Mouse (Mus musculus) ES-E14 (cell line): ENCODE measurements around the gene Gm42791. TPM values are rescaled to one million over a fixed set of nuclear protein-coding genes. Genes with fewer than 3 reads are reported as not detected.

Experiments used
- DNase-seq: peaks from one replicate; pipeline ENCODE4 v3.0.0-alpha.2; 2013; ENCODE audit warnings: low read depth, low spot score
- H3K27ac ChIP-seq: 2 replicates; pipeline ENCODE4 v1.5.1; 2012; ENCODE audit warnings: low read depth, mild to moderate bottlenecking, low read length, moderate library complexity, mixed read lengths; ENCODE audit not compliant: poor library complexity, insufficient read depth, severe bottlenecking
- H3K36me3 ChIP-seq: 2 replicates; pipeline ENCODE4 v1.6.1; 2012; ENCODE audit warnings: mild to moderate bottlenecking, low read length, moderate library complexity, mixed read lengths; ENCODE audit not compliant: control insufficient read depth, poor library complexity, insufficient read depth, severe bottlenecking
- H3K4me1 ChIP-seq, 2 experiments: fragments of 150-350 bp in 1 of 2; sonication (generic) in 1 of 2; 2 replicates each; pipeline ENCODE4 v1.6.1; 2012; ENCODE audit warnings: low read length in 2 of 2, mild to moderate bottlenecking in 1 of 2, mixed read lengths in 1 of 2; ENCODE audit not compliant: control insufficient read depth in 2 of 2, insufficient read depth in 2 of 2, poor library complexity in 1 of 2
- H3K4me3 ChIP-seq, 2 experiments: fragments of 150-350 bp in 1 of 2; sonication (generic) in 1 of 2; 2 replicates each; pipeline ENCODE4 v1.5.1; 2012; ENCODE audit warnings: low read length in 2 of 2, low read depth in 1 of 2, mild to moderate bottlenecking in 1 of 2, mixed read lengths in 1 of 2; ENCODE audit not compliant: insufficient read depth in 1 of 2, poor library complexity in 1 of 2, severe bottlenecking in 1 of 2
- H3K9ac ChIP-seq: 2 replicates; pipeline ENCODE4 v1.6.1; 2012; ENCODE audit warnings: low read depth, mild to moderate bottlenecking, low read length, mixed read lengths; ENCODE audit not compliant: poor library complexity, insufficient read depth, severe bottlenecking
- H3K9me3 ChIP-seq: fragments of 150-350 bp; sonication (generic); 2 replicates; pipeline ENCODE4 v1.6.1; 2012; ENCODE audit warnings: low read depth, mild to moderate bottlenecking, low read length; ENCODE audit not compliant: control insufficient read depth, insufficient read depth
- CHD2 ChIP-seq: IDR thresholded peaks from 2 replicates; pipeline ENCODE4 v1.6.1; 2014; ENCODE audit warnings: mild to moderate bottlenecking, low read depth, low read length, inconsistent platforms
- HCFC1 ChIP-seq: IDR thresholded peaks from 2 replicates; pipeline ENCODE4 v1.6.1; 2012; ENCODE audit warnings: low read length, inconsistent platforms, borderline replicate concordance; ENCODE audit not compliant: insufficient read depth
- MAFK ChIP-seq: IDR thresholded peaks from 2 replicates; pipeline ENCODE4 v1.6.1; 2014; ENCODE audit warnings: mild to moderate bottlenecking, low read depth, low read length, inconsistent platforms; ENCODE audit not compliant: insufficient read depth
- ZC3H11A ChIP-seq: IDR thresholded peaks from 2 replicates; pipeline ENCODE4 v1.6.1; 2012; ENCODE audit warnings: low read depth, mild to moderate bottlenecking, inconsistent platforms, low read length, borderline replicate concordance
- ZNF384 ChIP-seq: IDR thresholded peaks from 2 replicates; pipeline ENCODE4 v1.6.1; 2012; ENCODE audit warnings: low read depth, low read length, inconsistent platforms
- in situ Hi-C, 2 experiments: fragments of 600-800 bp; cut with MboI; formaldehyde crosslinking; loops; one replicate each; pipeline ENCODE4 v1.15.1; 2025; ENCODE audit warnings: low sequenced_read_pairs in 2 of 2, inconsistent platforms in 1 of 2; ENCODE audit not compliant: unreplicated experiment in 2 of 2
- total RNA-seq: library from RNA; depleted of rRNA; stranded (reverse); fragments of 300-350 nt; gene quantifications from 2 replicates; pipeline ENCODE4 v1.2.3, GENCODE M21; 2012

Gene Gm42791
- total RNA-seq, 1 experiment, result not detected

- Histone ChIP-seq H3K36me3 (no peaks in the 10 kb centered on the region; the same call in 1 of the 2 replicates), H3K9me3 (no peaks in the 10 kb centered on the region), H3K9ac (no peak overlapping the region), H3K4me3 (no peak overlapping the region), H3K4me1 (peaks cover 0 to 10% of the 10 kb centered on the region in 2 experiments; a peak in 2 of 4 replicates), H3K27ac (no peak overlapping the region)
- TF ChIP-seq CHD2, result no peak
- in situ Hi-C loops, result no loop called here
- DNase-seq, result no peak
Measured at GRCm38 (mm10) chr5:148910066-148910465, 84.9 kb downstream of the Gm42791 start.

GRCm38 (mm10) chr5:148909402-148909801 lies 85.5 kb downstream of the Gm42791 start:
- Histone ChIP-seq H3K27ac (no peak overlapping the region), H3K4me1 (peaks cover 0 to 10% of the 10 kb centered on the region in 2 experiments; a peak in 2 of 4 replicates), H3K9ac (no peak overlapping the region), H3K36me3 (no peaks in the 10 kb centered on the region; the same call in 1 of the 2 replicates), H3K4me3 (no peak overlapping the region), H3K9me3 (no peaks in the 10 kb centered on the region)
- no peak for DNase-seq
- in situ Hi-C loops, result no loop called here
- no peak for TF ChIP-seq ZNF384

- no peak overlapping the region for H3K9ac ChIP-seq
- no peaks in the 10 kb centered on the region; the same call in 1 of the 2 replicates for H3K36me3 ChIP-seq
- no peak for DNase-seq
- H3K27ac ChIP-seq, result no peak overlapping the region
- no peak for TF ChIP-seq ZNF384
- no peak for TF ChIP-seq ZC3H11A
- TF ChIP-seq MAFK, result no peak
- TF ChIP-seq CHD2, result no peak
- no peak for TF ChIP-seq HCFC1
- no peak overlapping the region for H3K4me3 ChIP-seq
- H3K9me3 ChIP-seq, result no peaks in the 10 kb centered on the region
- in situ Hi-C loops, result no loop called here
- peaks cover 0 to 10% of the 10 kb centered on the region in 2 experiments; a peak in 2 of 4 replicates for H3K4me1 ChIP-seq
Measured at GRCm38 (mm10) chr5:148909057-148909395, 85.9 kb downstream of the Gm42791 start.

GRCm38 (mm10) chr5:148908191-148909056 lies 86.5 kb downstream of the Gm42791 start:
- no peak for TF ChIP-seq CHD2
- TF ChIP-seq MAFK, result no peak
- Histone ChIP-seq H3K36me3 (no peaks in the 10 kb centered on the region; the same call in 1 of the 2 replicates), H3K4me3 (no peak overlapping the region), H3K9ac (no peak overlapping the region), H3K4me1 (peaks cover 0 to 10% of the 10 kb centered on the region in 2 experiments; a peak in 2 of 4 replicates), H3K9me3 (no peaks in the 10 kb centered on the region), H3K27ac (no peak overlapping the region)
- no peak for DNase-seq
- in situ Hi-C loops, result no loop called here

- Histone ChIP-seq H3K9me3 (no peaks in the 10 kb centered on the region), H3K4me3 (no peak overlapping the region), H3K9ac (no peak overlapping the region), H3K36me3 (no peaks in the 10 kb centered on the region; the same call in 1 of the 2 replicates), H3K27ac (no peak overlapping the region), H3K4me1 (peaks cover 0 to 10% of the 10 kb centered on the region in 2 experiments; a peak in 2 of 4 replicates)
- TF ChIP-seq ZC3H11A (no peak), ZNF384 (no peak), MAFK (no peak), HCFC1 (no peak), CHD2 (no peak)
- DNase-seq, result no peak
- in situ Hi-C loops, result no loop called here
Measured at GRCm38 (mm10) chr5:148906305-148906704, 88.6 kb downstream of the Gm42791 start.
